ENCODE assay signal across 13 mouse cellular contexts in the genomic region with DNA sequence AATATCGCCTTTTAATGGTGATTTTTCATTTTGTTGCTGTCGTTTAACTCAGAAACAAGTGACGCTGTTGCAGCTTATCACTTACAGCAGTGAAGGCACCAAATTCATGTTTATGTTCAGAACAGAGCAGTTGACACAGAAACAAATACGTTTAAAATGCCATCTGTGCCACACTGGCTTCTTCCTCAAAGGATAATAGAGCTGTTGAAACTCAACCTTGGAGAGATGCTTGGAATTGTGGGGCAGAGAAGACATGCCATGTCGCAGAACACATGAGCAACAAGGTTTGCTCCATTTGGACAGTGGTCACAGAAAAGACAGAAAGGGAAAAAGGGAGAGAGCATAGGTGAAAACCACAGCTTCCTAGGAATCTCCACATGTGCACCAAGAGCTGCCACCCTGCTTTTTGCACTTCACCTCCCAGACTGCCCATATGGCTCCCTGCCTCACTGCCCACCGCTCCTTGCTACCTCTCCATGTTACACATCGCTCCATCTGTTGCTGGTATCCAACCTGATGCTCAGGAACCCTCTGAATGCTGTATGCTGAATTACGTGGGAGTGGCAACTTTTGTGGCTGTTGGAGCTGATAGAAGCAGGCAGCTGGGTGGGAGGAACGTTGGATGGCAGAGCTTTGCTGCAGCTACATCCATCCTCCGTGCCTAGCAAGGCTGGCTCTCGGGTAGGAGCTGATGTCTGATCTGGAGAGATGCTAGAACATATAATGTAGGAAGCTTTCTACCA.
A peak's percentile ranks its signal among the peaks of the same experiment; 100 is the strongest.
DNase-seq lines count a peak whose midpoint lies in the region.
"Had no signal": no experiment of that assay in that cellular context is flagged by ENCODE, and none has a peak within 500 bp of the region (broad histone marks: within the 10 kb centered on the region; RNA-seq: fewer than 3 reads in every experiment).

No protein-coding gene starts in this region.

- peak; percentile 28 for DNase-seq in heart, adult 11 months
- no peak for DNase-seq in heart, postnatal 4 days
- peak; percentile 85 to 88 for DNase-seq in frontal cortex, adult 2 months (ENCODE audit: extremely low spot score in 1 of 2, low spot score in 1 of 2)
- DNase-seq in left cerebral cortex, adult 18-20 months (ENCODE audit: low spot score in 2 of 2): peak; percentile 63 to 81
- DNase-seq in right cerebral cortex, postnatal 36 days (ENCODE audit: low spot score in 2 of 2): peak; percentile 82 to 88
- DNase-seq in kidney, postnatal 36 days: no peak
- no peak for DNase-seq in heart, postnatal 14 days
- DNase-seq in adrenal gland, postnatal 36 days: no peak
- DNase-seq: adrenal gland, postnatal 10 days; B cell, adult 2 months; gastrocnemius, postnatal 14 days; heart, postnatal 10 days; liver, embryonic 13.5 days had no signal

- intact Hi-C loops in heart, postnatal 14 days (cut with DNase I): loop anchor here (5.0 kb wide), 1 partner anchor 47 kb away; no protein-coding TSS in a partner anchor

Comparison
In these comparisons a context has a peak if more than half of its experiments do, and no peak if none do; other contexts are left out.
1. DNase-seq: peak in heart, adult 11 months (single experiment), frontal cortex, adult 2 months (2 of 2), left cerebral cortex, adult 18-20 months (2 of 2) and right cerebral cortex, postnatal 36 days (2 of 2); none in heart, postnatal 4 days (single experiment), kidney, postnatal 36 days (0 of 2), heart, postnatal 14 days (0 of 2) and adrenal gland, postnatal 36 days (0 of 2).